Mouse (Mus musculus) forebrain, embryonic 11.5 days (tissue): ENCODE results near the gene Ptpru. TPM values are rescaled to one million over a fixed set of nuclear protein-coding genes. Genes with fewer than 3 reads are reported as not detected.

Experiments
- ATAC-seq: fragments of 200-750 bp; cut with Nextera tagmentation; replicated peaks from 2 replicates; pipeline ENCODE4 v1.8.0; 2017; ENCODE audit warnings: moderate TSS enrichment; ENCODE audit not compliant: low FRiP score
- DNase-seq: peaks from one replicate; pipeline ENCODE4 v3.0.0-alpha.2; 2017; ENCODE audit warnings: low spot score
- H3K27ac ChIP-seq: fragments of 300-500 bp; sonication (generic); 2 replicates; pipeline ENCODE4 v1.5.1; 2014; ENCODE audit warnings: low read depth, low read length
- H3K27me3 ChIP-seq: fragments of 300-500 bp; sonication (generic); 2 replicates; pipeline ENCODE4 v1.6.1; 2014; ENCODE audit warnings: mild to moderate bottlenecking, low read length, mixed read lengths; ENCODE audit not compliant: control insufficient read depth, insufficient read depth
- H3K36me3 ChIP-seq: fragments of 300-500 bp; sonication (generic); 2 replicates; pipeline ENCODE4 v1.6.1; 2014; ENCODE audit warnings: mild to moderate bottlenecking, low read length, moderate library complexity, mixed read lengths; ENCODE audit not compliant: control insufficient read depth, insufficient read depth
- H3K4me1 ChIP-seq: fragments of 300-500 bp; sonication (generic); replicated peaks from 2 replicates; pipeline ENCODE4 v1.6.1; 2014; ENCODE audit warnings: low read length, mixed read lengths; ENCODE audit not compliant: control insufficient read depth, insufficient read depth
- H3K4me2 ChIP-seq: fragments of 300-500 bp; sonication (generic); 2 replicates; pipeline ENCODE4 v1.6.1; 2014; ENCODE audit warnings: low read depth, mild to moderate bottlenecking, low read length, moderate library complexity, mixed read lengths; ENCODE audit not compliant: severe bottlenecking
- H3K4me3 ChIP-seq: fragments of 300-500 bp; sonication (generic); 2 replicates; pipeline ENCODE4 v1.5.1; 2014; ENCODE audit warnings: low read depth, low read length
- H3K9ac ChIP-seq: fragments of 300-500 bp; sonication (generic); 2 replicates; pipeline ENCODE4 v1.6.1; 2014; ENCODE audit warnings: low read length
- H3K9me3 ChIP-seq: fragments of 300-500 bp; sonication (generic); 2 replicates; pipeline ENCODE4 v1.6.1; 2016; ENCODE audit warnings: low read length, mixed read lengths; ENCODE audit not compliant: control insufficient read depth
- WGBS: fragments of 180-500 bp; shearing (Covaris S2); extraction: QIAGEN DNeasy Blood & Tissue Kit; methylation state at CpG from one replicate; pipeline ENCODE4 v1.1.7; 2014; 5-methylcytosine and 5-hydroxymethylcytosine counted together
- polyA plus RNA-seq: library from polyadenylated mRNA; unstranded; fragments of >200 nt; fragmentation: Nextera tagmentation; extraction: Ambion mirVana; gene quantifications from 2 replicates; pipeline ENCODE4 v1.2.1, GENCODE M21; 2014

The Ptpru gene
- polyA plus RNA-seq, 1 experiment from 2014 or later: 44.3 TPM

DNA sequence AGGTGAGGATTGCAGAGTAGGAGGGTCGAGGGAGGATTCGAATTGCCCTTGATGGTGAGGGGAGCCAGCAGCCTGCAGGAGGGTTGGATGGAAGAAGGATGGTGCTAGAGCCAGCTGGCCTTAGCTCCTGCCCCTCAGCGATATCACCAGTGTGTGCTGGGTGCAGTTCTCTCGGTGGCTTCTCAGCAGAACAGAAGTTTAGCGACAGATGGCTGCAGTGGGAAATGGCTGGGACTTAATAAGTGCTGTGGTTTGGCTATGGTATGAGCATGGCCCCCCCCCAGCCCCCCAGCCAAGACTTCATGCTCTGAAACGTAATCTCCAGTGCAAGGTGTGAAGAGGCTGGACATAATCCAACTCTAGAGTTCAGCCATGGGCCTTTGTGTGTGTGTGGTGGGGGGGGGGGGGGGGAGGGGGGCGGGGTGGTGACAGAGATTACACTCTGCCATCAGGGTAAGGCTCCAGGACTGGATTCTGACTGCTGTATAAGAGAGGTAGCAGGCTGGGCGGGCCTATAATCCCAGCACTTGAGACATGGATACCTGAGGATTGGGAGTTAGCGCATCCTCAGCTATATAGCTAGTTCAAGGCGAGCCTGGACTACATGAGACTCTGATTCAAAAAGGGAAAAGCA is 85.8 kb downstream of the Ptpru start:
- Histone ChIP-seq H3K9ac (no peak overlapping the region), H3K9me3 (no peaks in the 10 kb centered on the region), H3K36me3 (no peaks in the 10 kb centered on the region), H3K4me1 (no peaks in the 10 kb centered on the region), H3K27ac (no peak overlapping the region), H3K4me2 (no peak overlapping the region), H3K4me3 (no peak overlapping the region), H3K27me3 (no peaks in the 10 kb centered on the region)
- 73% methylated on average over 10 of the region's 10 CpGs for WGBS
- DNase-seq: no peak
- ATAC-seq: no peak

GRCm38 (mm10) chr4:131751561-131751960 is 86.5 kb downstream of the Ptpru start:
- no peak for ATAC-seq

DNA sequence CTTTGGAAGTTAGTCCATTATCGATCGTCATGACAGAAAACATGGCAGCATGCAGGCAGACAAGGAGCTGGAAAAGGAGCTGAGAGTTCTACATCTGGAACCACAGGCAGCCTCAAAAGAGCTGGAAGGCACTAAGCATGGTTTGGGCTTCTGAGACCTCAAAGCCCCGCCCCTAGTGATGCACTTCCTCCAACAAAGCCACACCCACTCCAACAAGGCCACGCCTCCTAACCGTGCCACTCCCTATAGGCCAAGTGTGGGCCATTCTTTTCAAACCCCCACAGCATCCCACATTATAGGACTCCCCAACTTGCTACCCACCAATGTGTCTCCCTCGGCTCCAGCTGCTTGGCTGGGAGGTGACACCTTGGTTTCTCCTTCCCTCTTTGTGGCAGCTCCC is 88.3 kb downstream of the Ptpru start:
- WGBS: 84% methylated on average over 6 of the region's 6 CpGs
- Histone ChIP-seq H3K27me3 (no peaks in the 10 kb centered on the region), H3K4me1 (no peaks in the 10 kb centered on the region), H3K36me3 (no peaks in the 10 kb centered on the region), H3K4me3 (no peak overlapping the region), H3K9ac (no peak overlapping the region), H3K9me3 (no peaks in the 10 kb centered on the region), H3K4me2 (no peak overlapping the region), H3K27ac (no peak overlapping the region)
- ATAC-seq (no peak), DNase-seq (no peak)

More at GRCm38 (mm10) chr4:131751561-131751960, 86.5 kb downstream of the Ptpru start:
- Histone ChIP-seq H3K27ac (no peak overlapping the region), H3K4me3 (no peak overlapping the region), H3K27me3 (no peaks in the 10 kb centered on the region), H3K9me3 (no peaks in the 10 kb centered on the region), H3K4me1 (no peaks in the 10 kb centered on the region), H3K9ac (no peak overlapping the region), H3K36me3 (no peaks in the 10 kb centered on the region), H3K4me2 (no peak overlapping the region)
- WGBS: 57% methylated on average over 7 of the region's 7 CpGs
- no peak for DNase-seq

- H3K9me3 ChIP-seq: no peaks in the 10 kb centered on the region
Observed at GRCm38 (mm10) chr4:131744685-131745043, 93.4 kb downstream of the Ptpru start.

DNA sequence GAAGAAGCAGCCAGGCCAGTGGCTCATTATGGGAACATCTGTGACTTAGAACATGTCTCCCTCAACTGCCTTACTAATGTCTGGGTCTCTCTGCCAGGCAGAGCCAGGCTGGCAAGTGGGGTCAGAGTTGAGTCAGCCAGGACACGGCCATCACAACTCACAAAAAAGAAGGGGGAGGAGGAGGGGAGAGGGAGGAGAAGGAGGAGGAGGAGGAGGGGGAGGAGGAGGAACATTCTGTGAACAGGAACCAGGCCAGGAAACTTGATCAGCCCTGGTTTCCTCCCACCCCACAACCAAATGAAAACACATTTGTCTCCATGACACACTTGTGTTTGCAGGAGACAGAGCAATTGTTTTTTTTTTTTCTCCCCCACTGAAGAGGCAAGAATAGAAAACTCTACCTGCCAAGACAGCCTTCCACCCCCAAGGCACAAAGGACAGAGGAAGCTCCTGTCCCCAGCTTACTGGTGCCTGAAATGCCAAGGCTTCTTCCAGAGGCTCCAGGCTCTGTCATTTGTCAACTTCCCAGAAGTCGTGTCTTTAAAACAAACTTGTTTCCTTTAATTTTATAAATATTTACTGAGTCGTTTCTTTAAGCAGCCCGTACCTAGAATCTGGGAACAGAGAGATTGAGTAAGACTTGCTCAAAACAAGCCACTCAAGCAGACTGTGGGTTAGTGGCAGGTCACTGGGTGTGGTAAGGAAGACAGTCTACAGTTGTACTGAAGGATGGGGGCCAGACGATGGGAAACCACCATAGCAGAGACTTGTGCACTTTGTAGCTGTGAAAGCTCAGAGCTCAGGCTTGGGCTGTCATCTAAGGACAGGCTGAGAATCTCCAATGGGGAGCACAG is 94.0 kb downstream of the Ptpru start:
- Histone ChIP-seq H3K4me3 (no peak overlapping the region), H3K27me3 (no peaks in the 10 kb centered on the region), H3K9me3 (no peaks in the 10 kb centered on the region), H3K4me2 (no peak overlapping the region), H3K36me3 (no peaks in the 10 kb centered on the region), H3K27ac (no peak overlapping the region), H3K9ac (no peak overlapping the region), H3K4me1 (no peaks in the 10 kb centered on the region)
- 63% methylated on average over 5 of the region's 5 CpGs for WGBS
- ATAC-seq: no peak
- no peak for DNase-seq

More at GRCm38 (mm10) chr4:131744685-131745043, 93.4 kb downstream of the Ptpru start:
- DNase-seq (no peak), ATAC-seq (no peak)
- no peaks in the 10 kb centered on the region for H3K36me3 ChIP-seq
- H3K27ac ChIP-seq: no peak overlapping the region
- 89% methylated on average over 5 of the region's 5 CpGs for WGBS
- H3K4me2 ChIP-seq: no peak overlapping the region
- no peak overlapping the region for H3K9ac ChIP-seq
- no peak overlapping the region for H3K4me3 ChIP-seq
- H3K4me1 ChIP-seq: no peaks in the 10 kb centered on the region
- no peaks in the 10 kb centered on the region for H3K27me3 ChIP-seq

- Histone ChIP-seq H3K9me3 (no peaks in the 10 kb centered on the region), H3K4me1 (no peaks in the 10 kb centered on the region), H3K27me3 (no peaks in the 10 kb centered on the region), H3K4me2 (no peak overlapping the region), H3K9ac (no peak overlapping the region), H3K4me3 (no peak overlapping the region), H3K27ac (no peak overlapping the region), H3K36me3 (no peaks in the 10 kb centered on the region)
- ATAC-seq (no peak), DNase-seq (no peak)
- WGBS: 85% methylated on average over 13 of the region's 13 CpGs
Observed at GRCm38 (mm10) chr4:131743031-131743430, 95.1 kb downstream of the Ptpru start.

DNA sequence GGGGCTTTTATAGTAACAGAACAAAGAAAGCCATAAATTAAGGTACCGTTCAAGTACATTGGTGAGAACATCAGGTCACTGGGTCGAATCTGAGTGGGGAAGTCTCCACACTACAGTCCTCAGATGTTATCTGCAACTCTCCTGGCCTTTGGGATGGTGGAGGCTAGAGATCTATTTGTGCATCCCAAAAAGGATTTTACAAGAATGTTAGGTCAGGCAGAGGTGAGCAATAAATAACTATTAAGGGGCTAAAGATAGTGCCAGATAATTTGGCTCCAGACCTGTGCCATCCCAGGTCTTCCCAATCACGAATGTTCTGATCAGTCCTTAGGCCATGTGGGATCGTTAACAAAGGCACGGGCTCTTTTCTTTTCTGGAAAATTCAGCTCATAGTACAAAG is 97.5 kb downstream of the Ptpru start:
- no peak overlapping the region for H3K4me2 ChIP-seq
- no peaks in the 10 kb centered on the region for H3K36me3 ChIP-seq
- H3K4me1 ChIP-seq: no peaks in the 10 kb centered on the region
- no peaks in the 10 kb centered on the region for H3K27me3 ChIP-seq
- DNase-seq (no peak), ATAC-seq (no peak)
- WGBS: 81% methylated on average over 5 of the region's 5 CpGs
- no peaks in the 10 kb centered on the region for H3K9me3 ChIP-seq
- H3K4me3 ChIP-seq: no peak overlapping the region
- no peak overlapping the region for H3K9ac ChIP-seq
- H3K27ac ChIP-seq: no peak overlapping the region

- Histone ChIP-seq H3K4me1 (no peaks in the 10 kb centered on the region), H3K9ac (no peak overlapping the region), H3K9me3 (no peaks in the 10 kb centered on the region), H3K36me3 (no peaks in the 10 kb centered on the region), H3K27ac (no peak overlapping the region), H3K27me3 (no peaks in the 10 kb centered on the region), H3K4me2 (no peak overlapping the region), H3K4me3 (no peak overlapping the region)
- 61% methylated on average over 5 of the region's 7 CpGs for WGBS
- ATAC-seq (no peak), DNase-seq (no peak)
Observed at GRCm38 (mm10) chr4:131728628-131729027, 109.5 kb downstream of the Ptpru start.
